Mouse (Mus musculus) cerebellum, adult 2 months (tissue): Measurements from ENCODE around the gene Lrrc29.

Experiments
- CTCF ChIP-seq: fragments of 200-500 bp; IDR thresholded peaks from 2 replicates; pipeline ENCODE4 v1.5.1; 2011; ENCODE audit warnings: low read depth, mild to moderate bottlenecking, control low read depth, low read length, moderate library complexity, borderline replicate concordance; ENCODE audit not compliant: insufficient read depth
- POLR2A ChIP-seq: fragments of 200-500 bp; IDR thresholded peaks from 2 replicates; pipeline ENCODE4 v1.6.1; 2011; ENCODE audit warnings: low read length, control low read depth, borderline replicate concordance; ENCODE audit not compliant: insufficient read depth

GRCm38 (mm10) chr8:105353583-105354135 lies 27.6 kb upstream of the Lrrc29 start:
- no peak for TF ChIP-seq CTCF
- TF ChIP-seq POLR2A: no peak
